Mouse (Mus musculus) bone marrow macrophage, adult 2 months (primary cell): ENCODE results near the gene Hcfc1r1.

ENCODE experiments used
- CTCF ChIP-seq: IDR thresholded peaks from 2 replicates; pipeline ENCODE4 v1.5.1; 2012; ENCODE audit warnings: low read depth, mild to moderate bottlenecking, low read length, moderate library complexity
- POLR2A ChIP-seq: IDR thresholded peaks from 2 replicates; pipeline ENCODE4 v1.6.1; 2012; ENCODE audit warnings: mild to moderate bottlenecking, low read depth, low read length, borderline replicate concordance

DNA sequence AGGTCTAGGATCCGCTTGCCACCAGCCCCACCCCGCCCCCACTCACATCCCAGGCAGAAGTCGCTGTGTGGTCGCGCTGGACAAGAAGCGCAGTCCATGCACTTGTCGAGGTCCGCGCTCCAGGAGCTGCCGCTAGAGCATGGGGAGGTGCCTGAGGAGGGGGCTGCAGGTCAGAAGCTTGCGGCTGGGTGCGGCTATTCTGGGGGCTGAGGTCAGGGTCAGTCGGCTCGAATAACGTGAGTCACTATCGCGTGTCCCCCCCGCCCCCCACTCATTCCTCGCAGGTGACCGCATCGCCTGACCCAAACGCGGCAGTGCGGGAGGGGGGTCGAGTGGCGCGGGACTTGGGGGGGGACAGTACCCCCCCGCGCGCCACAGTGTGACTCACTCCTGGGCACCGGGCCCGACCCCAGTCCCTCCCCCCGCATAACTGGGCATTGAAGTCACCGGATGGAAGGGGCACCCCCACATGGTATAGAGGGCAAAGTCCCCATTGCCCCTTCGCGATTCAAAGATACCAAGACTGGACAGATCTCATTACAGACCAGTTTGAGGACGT, 3.2 kb downstream of the Hcfc1r1 start:
- TF ChIP-seq POLR2A (no peak), CTCF (no peak)
